Mouse (Mus musculus): ENCODE data around the gene Tssk1.
A peak's percentile ranks its signal among the peaks of the same experiment; 100 is the strongest.

Gene Tssk1

DNA sequence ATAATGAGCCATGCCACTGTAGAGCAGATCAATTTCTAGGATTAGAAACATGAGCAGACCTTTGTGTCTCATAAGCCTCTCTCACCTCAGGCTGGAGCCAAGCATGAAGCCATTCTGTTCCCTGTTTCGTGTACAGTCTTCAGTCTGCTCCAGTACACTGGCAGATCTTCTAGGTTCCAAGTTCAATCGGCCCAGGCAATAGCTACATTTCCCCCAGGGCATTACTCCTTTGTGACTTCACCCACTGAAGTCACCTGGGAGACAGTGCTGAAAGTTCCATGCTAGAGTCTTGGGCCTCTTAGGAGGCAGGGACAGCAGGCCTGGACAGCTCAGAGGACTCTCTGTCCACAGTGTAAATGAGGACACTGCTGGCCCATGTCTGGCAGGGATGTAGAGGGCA lies at the start of gene Tssk1:
Gene Tssk1 (plus strand): TSS at position 301 of the 400 bp plus-strand sequence.
- DNase-seq (ENCODE audit: low spot score in 2 of 2) = no peak

GRCm38 (mm10) chr16:17848431-17848830 lies 45.6 kb upstream of the Tssk1 start:
- DNase-seq (ENCODE audit: low spot score in 2 of 2) = no peak

- DNase-seq (ENCODE audit: low spot score in 2 of 2) = no peak
Measured at GRCm38 (mm10) chr16:17848928-17849327, 45.1 kb upstream of the Tssk1 start.

GRCm38 (mm10) chr16:17849486-17849885 lies 44.5 kb upstream of the Tssk1 start:
- no peak for DNase-seq (ENCODE audit: low spot score in 2 of 2)

DNA sequence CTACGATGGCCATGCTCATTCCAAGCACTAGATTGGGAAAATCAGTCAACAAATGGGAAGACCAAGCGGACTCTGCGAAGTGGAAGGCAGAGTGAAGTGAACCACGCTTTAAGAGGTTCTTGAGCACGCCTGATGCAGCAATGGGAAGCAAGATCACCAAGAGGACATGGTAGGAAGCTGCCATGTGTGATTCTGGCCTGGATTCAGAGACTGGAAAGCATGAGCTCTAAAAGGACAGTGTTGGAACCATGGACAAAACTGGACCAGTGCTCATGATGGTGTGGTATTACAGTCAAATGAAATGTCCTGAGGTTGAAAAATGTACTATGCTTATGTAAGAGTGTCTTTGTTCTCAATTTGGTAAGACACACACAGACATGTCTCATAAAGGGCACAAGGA lies 42.7 kb upstream of the Tssk1 start:
- no peak for DNase-seq (ENCODE audit: low spot score in 2 of 2)

GRCm38 (mm10) chr16:17851860-17852259 lies 42.2 kb upstream of the Tssk1 start:
- DNase-seq (ENCODE audit: low spot score in 2 of 2) = no peak

DNA sequence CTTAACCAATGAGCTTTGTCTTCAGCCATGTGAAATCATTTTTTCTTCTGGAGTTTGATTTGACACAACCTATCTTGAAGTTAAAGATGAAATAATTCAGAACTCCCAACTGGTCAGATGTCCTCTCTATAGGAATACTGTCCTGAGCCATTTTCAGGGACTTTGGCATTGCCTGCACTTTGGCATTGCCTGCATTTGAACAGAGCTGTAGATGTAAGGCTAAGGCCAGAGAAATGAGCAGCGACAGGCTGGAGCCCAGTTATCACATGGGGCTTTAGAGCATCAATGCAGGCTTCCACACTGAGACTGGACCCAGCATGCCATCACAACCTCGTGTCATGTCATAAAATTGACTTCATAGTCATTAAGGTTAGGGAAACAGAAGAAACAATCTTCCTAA lies 40.8 kb upstream of the Tssk1 start:
- DNase-seq (ENCODE audit: low spot score in 2 of 2) = no peak

DNA sequence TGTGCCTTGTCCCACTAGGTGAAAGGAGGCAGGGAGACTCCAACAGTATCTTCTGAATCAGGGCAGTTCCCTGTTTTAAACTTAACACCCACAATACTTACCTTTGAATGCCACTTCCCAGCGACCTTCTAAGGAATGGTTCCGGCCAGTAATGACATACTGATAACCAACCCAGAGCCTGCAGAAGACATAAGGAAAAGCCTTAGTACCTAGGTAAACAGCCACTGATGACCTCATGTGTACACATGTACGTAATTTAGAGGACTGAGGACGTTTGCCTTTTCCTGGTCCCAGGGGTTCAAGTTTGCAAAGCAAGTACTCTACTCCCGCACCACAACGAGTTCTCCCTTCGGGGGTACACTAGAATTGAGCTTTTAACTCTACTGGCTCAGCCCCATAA lies 36.9 kb upstream of the Tssk1 start:
- DNase-seq (ENCODE audit: low spot score in 2 of 2) = no peak

GRCm38 (mm10) chr16:17858592-17858991 lies 35.4 kb upstream of the Tssk1 start:
- DNase-seq (ENCODE audit: low spot score in 2 of 2) = no peak

GRCm38 (mm10) chr16:17865293-17865692 lies 28.7 kb upstream of the Tssk1 start:
- DNase-seq (ENCODE audit: low spot score in 2 of 2) = no peak

- DNase-seq (ENCODE audit: low spot score in 2 of 2) = no peak
Measured at GRCm38 (mm10) chr16:17865770-17866169, 28.3 kb upstream of the Tssk1 start.

DNA sequence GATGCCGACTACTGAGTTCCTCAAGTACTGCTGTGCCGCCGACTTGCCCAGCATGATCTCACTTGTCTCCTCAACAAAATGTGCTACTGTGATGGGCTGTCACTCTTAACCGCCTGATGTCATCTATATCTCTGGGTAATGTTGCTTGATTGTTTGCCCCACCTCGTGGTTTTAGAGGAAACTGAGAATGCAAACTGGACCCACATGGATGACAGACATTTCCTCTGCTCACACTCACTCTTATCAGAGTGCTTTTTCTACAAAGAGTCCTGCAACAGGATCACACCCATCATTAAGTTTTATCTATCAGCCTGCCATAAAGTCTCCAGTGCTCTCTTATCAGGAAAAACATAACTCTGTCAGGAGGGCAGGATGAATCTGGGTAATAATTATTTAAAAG lies 22.8 kb upstream of the Tssk1 start:
- no peak for DNase-seq (ENCODE audit: low spot score in 2 of 2)

DNA sequence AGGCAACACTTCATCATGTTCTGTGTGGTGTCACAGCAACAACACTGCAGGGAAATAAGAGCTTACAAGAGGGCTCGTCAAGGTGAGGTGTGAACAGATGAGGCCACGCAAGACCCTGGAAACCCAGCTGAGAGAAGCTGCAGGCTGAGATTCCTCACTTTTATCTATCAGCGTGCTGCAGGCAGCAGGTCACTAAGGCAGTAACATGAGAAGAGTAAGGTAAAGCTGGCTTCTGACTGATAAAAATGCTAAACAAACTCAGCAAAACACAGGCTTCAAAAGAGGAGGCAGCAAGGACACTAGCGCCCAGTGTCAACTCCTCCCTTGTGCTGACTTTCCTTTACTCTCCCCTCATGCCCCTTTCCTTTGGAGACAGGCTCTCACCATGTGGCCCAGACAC lies 21.0 kb upstream of the Tssk1 start:
- no peak for DNase-seq (ENCODE audit: low spot score in 2 of 2)

GRCm38 (mm10) chr16:17875174-17875573 lies 18.8 kb upstream of the Tssk1 start:
- DNase-seq (ENCODE audit: low spot score in 2 of 2) = no peak

GRCm38 (mm10) chr16:17876096-17876495 lies 17.9 kb upstream of the Tssk1 start:
- DNase-seq (ENCODE audit: low spot score in 2 of 2) = no peak

DNA sequence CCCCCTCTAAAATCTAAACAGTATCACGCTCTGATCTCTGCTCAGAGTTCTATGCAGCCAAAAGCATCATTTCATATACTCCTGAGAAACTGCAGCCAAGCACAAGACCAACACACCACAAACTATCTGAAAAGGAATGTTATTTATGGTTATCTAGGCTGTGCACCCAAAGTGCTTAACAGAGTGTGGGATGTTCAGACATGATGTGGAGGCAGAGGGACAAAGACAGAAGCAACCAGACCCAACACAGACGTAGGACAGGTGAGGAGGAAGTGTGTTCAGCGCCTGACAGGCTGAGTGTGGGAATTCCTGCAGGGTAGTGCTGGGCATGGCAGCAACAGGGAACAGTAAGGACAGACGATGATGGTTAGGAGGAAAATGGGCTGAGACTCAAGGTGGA lies 14.5 kb upstream of the Tssk1 start:
- DNase-seq (ENCODE audit: low spot score in 2 of 2) = no peak

GRCm38 (mm10) chr16:17882196-17882595 lies 11.8 kb upstream of the Tssk1 start:
- DNase-seq (ENCODE audit: low spot score in 2 of 2) = no peak

- DNase-seq (ENCODE audit: low spot score in 2 of 2) = no peak
Measured at GRCm38 (mm10) chr16:17884116-17884515, 9.9 kb upstream of the Tssk1 start.

- no peak for DNase-seq (ENCODE audit: low spot score in 2 of 2)
Measured at GRCm38 (mm10) chr16:17889689-17890341, 4.2 kb upstream of the Tssk1 start.

GRCm38 (mm10) chr16:17890342-17890727 lies 3.7 kb upstream of the Tssk1 start:
- DNase-seq (ENCODE audit: low spot score in 2 of 2) = no peak

GRCm38 (mm10) chr16:17890917-17891566 lies 3.0 kb upstream of the Tssk1 start:
- DNase-seq (ENCODE audit: low spot score in 2 of 2) = peak; percentile 85 to 88

DNA sequence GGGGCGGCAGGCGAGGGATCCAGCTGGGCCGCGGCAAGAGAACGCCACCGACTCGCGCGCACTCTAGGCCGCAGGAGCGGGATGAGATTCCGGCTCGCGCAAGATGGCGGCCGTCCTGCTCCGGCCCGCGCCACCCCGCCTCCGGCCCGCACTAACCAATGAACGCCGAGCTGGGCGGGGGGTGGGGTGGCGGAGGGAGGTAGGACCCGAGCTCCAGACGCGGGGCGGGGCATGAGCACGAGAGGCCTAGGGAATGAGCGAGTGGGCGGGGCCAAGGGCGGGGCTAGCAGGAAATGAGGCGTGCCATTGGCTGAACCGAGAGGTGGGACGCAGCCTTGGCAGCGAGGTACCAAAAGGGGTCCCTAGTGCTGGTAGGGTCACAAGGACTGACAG lies 2.5 kb upstream of the Tssk1 start, which contains the start of gene Gm20518:
Gene Gm20518 (minus strand): TSS at position 105 of the 393 bp plus-strand sequence.
- peak; percentile 99 to 100 for DNase-seq (ENCODE audit: low spot score in 2 of 2)

DNA sequence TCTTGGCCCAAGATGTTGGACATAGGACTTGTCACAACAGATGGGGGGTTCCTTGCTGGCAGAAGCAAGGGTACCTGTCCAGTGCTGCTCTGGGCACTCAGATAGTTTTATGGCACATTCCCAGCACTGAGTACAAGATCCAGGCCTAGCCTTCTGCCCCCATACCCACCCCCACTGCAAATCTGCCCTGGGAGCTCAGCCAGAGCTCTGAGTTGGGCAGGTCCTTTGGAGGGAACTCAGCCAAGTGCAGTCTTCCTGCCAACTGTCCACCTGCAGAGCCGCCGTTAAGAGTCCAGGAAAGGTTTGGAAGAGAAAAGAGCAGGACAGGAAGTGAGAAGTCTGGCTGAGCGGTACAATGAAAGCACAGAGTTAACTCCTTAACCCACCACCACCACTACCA lies 1.4 kb upstream of the Tssk1 start:
- no peak for DNase-seq (ENCODE audit: low spot score in 2 of 2)

DNA sequence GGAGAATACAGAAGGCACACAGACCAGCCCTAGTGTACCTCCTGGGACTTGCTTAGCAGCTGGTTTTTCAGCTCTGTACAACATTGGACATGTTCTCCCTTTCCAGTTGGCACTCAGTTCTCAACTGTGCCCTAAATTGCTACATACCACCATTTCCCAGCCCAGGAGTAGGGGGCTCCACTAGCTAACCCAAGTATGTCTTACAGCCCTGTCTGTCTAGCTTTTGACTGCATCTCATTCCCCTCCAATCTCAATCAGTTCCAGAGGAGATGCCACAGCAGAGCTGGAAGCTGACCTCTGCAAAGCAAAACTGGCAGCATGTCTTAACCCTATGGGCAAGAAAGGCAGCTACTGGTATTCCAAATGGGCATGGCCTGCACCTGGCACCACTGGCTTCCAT lies 2.1 kb downstream of the Tssk1 start:
- DNase-seq (ENCODE audit: low spot score in 2 of 2) = no peak

Measured in spleen, postnatal 4 days (tissue).